Mouse (Mus musculus) neural tube, embryonic 13.5 days (tissue): Measurements from ENCODE around the gene 2310079G19Rik. TPM values are rescaled to one million over a fixed set of nuclear protein-coding genes. Genes with fewer than 3 reads are reported as not detected.

Experiments
- ATAC-seq: fragments of 200-750 bp; cut with Nextera tagmentation; 2 replicates; pipeline ENCODE4 v1.8.0; 2017; ENCODE audit warnings: low read depth, mild to moderate bottlenecking, moderate TSS enrichment, moderate library complexity
- H3K27ac ChIP-seq: fragments of 300-500 bp; sonication (generic); replicated peaks from 2 replicates; pipeline ENCODE4 v1.5.1; 2015; ENCODE audit warnings: moderate library complexity, mild to moderate bottlenecking, inconsistent platforms
- H3K27me3 ChIP-seq: fragments of 300-500 bp; sonication (generic); 2 replicates; pipeline ENCODE4 v1.6.1; 2015; ENCODE audit warnings: mild to moderate bottlenecking, inconsistent platforms
- H3K36me3 ChIP-seq: fragments of 300-500 bp; sonication (generic); 2 replicates; pipeline ENCODE4 v1.6.1; 2015; ENCODE audit warnings: mild to moderate bottlenecking, inconsistent platforms
- H3K4me1 ChIP-seq: fragments of 300-500 bp; sonication (generic); replicated peaks from 2 replicates; pipeline ENCODE4 v1.6.1; 2015; ENCODE audit warnings: inconsistent platforms
- H3K4me2 ChIP-seq: fragments of 300-500 bp; sonication (generic); 2 replicates; pipeline ENCODE4 v1.6.1; 2015; ENCODE audit warnings: inconsistent platforms, mild to moderate bottlenecking, moderate library complexity
- H3K4me3 ChIP-seq: fragments of 300-500 bp; sonication (generic); 2 replicates; pipeline ENCODE4 v1.5.1; 2015; ENCODE audit warnings: mild to moderate bottlenecking, inconsistent platforms
- H3K9ac ChIP-seq: fragments of 300-500 bp; sonication (generic); 2 replicates; pipeline ENCODE4 v1.6.1; 2015; ENCODE audit warnings: moderate library complexity, mild to moderate bottlenecking, inconsistent platforms
- H3K9me3 ChIP-seq: fragments of 300-500 bp; sonication (generic); 2 replicates; pipeline ENCODE4 v1.6.1; 2016; ENCODE audit warnings: inconsistent platforms
- WGBS: fragments of 180-500 bp; shearing (Covaris S2); methylation state at CpG from one replicate; pipeline ENCODE4 v1.1.7; 2015; 5-methylcytosine and 5-hydroxymethylcytosine counted together
- polyA plus RNA-seq: library from polyadenylated mRNA; unstranded; fragments of >200 nt; fragmentation: Nextera tagmentation; extraction: Ambion mirVana; gene quantifications from 2 replicates; pipeline ENCODE4 v1.2.1, GENCODE M21; 2015

2310079G19Rik gene
- not detected in 2 replicates for polyA plus RNA-seq

DNA sequence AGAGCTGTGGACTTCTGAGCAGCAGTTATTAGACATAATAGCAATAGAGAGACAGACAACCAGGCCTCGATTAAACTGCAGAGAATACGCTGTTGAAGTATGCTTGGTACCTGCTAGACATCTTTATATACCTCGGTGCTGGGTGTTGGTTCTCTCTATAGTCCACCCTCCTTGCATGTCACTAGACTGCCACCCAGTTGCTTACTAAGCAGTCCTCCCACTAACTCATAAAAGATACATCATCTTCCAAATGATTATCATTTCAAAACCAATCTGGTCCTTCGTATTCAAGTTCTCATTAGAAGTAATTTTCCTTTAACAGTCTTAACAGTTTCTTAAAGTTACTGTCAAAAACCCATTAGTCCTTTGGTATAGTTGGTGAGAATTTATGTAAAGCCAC is at the start of gene 2310079G19Rik:
TSS of gene 2310079G19Rik (minus strand) at position 101 of the 400 bp plus-strand sequence.
- no peak within 1 kb of the TSS for H3K9ac ChIP-seq
- no peak within 1 kb of the TSS for H3K4me2 ChIP-seq
- 90% methylated on average over 4 of the region's 4 CpGs for WGBS
- no peaks in the 10 kb centered on the region for H3K4me1 ChIP-seq
- no peaks in the 10 kb centered on the region for H3K27me3 ChIP-seq
- no peak for ATAC-seq
- H3K27ac ChIP-seq: no peak within 1 kb of the TSS
- no peak within 1 kb of the TSS for H3K4me3 ChIP-seq
- H3K36me3 ChIP-seq: no peaks in the 10 kb centered on the region
- H3K9me3 ChIP-seq: no peaks in the 10 kb centered on the region

DNA sequence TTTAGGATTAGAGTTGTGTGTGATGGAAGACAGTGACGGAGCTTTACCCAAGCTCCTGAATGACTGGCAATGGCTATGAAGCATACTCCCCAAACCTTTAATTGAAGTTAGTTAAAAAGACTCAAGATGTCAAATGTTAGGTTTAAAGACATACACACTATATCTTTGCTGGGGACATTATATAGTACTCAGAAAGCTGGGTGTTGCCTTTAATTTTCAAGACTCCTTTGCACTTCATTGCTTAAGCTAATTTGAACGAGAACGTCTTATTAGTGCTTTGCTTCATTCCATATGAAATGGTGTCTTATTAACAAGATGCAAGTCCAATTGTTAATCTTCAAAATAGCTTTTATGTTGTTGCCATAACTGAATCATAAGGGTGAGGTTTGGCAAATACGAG is 44.1 kb upstream of the 2310079G19Rik start, which contains the start of gene Krtap27-1:
TSS of gene Krtap27-1 (minus strand) at position 101 of the 400 bp plus-strand sequence.
- H3K27me3 ChIP-seq: no peaks in the 10 kb centered on the region
- ATAC-seq: no peak

DNA sequence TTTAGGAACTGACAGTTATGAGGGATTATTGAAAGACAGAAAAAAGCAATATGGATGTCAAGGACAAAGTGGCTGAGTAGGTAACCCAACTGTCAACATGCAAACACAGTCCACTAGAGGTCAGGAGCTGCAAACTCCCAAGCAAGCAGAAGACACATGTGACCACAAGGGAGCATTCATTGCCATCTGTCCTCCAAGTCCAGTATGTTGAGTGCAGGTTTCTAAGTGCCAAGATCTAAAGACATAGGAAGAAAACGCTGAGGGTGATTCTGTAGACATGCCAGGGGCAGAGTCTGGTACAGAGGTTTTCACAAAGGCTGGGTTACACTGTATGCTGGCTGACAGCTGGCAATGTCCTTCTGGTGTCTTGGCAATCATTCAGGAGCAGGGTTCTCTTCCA is 30.0 kb upstream of the 2310079G19Rik start:
- Histone ChIP-seq H3K4me3 (no peak overlapping the region), H3K4me1 (no peaks in the 10 kb centered on the region; the same call in 1 of the 2 replicates), H3K27ac (no peak overlapping the region), H3K9me3 (no peaks in the 10 kb centered on the region), H3K4me2 (no peak overlapping the region), H3K9ac (no peak overlapping the region), H3K27me3 (no peaks in the 10 kb centered on the region), H3K36me3 (no peaks in the 10 kb centered on the region)
- 54% methylated on average over 1 of the region's 1 CpGs for WGBS
- no peak for ATAC-seq

More for the DNA sequence above, 44.1 kb upstream of the 2310079G19Rik start, which contains the start of gene Krtap27-1:
- H3K27ac ChIP-seq: no peak within 1 kb of the TSS
- 93% methylated on average over 4 of the region's 4 CpGs for WGBS
- no peaks in the 10 kb centered on the region for H3K9me3 ChIP-seq
- no peak within 1 kb of the TSS for H3K9ac ChIP-seq
- H3K4me2 ChIP-seq: no peak within 1 kb of the TSS
- no peaks in the 10 kb centered on the region for H3K36me3 ChIP-seq
- no peak within 1 kb of the TSS for H3K4me3 ChIP-seq
- H3K4me1 ChIP-seq: no peaks in the 10 kb centered on the region

DNA sequence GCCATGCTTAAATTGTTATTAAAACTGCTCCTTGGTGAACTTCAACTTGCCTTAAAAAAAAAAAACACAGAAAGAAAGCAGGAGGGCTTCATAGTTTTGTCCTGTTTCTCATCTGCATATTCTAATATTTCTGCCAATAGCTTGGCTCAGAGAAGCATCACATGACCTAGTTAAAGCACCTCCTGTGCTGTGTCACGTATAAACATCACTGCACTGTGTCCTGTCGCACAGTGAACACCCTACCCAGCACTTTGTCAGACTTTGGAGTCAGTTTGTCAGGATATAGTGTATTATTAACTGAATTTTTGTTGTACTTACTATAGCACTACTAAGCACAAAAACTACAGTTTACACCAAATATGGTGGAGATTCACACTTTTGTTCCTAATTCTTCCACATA is 24.5 kb upstream of the 2310079G19Rik start:
- Histone ChIP-seq H3K27me3 (no peaks in the 10 kb centered on the region), H3K4me3 (no peak overlapping the region), H3K9me3 (no peaks in the 10 kb centered on the region), H3K27ac (no peak overlapping the region), H3K4me1 (no peaks in the 10 kb centered on the region), H3K9ac (no peak overlapping the region), H3K36me3 (no peaks in the 10 kb centered on the region), H3K4me2 (no peak overlapping the region)
- no peak for ATAC-seq
- 68% methylated on average over 2 of the region's 2 CpGs for WGBS

DNA sequence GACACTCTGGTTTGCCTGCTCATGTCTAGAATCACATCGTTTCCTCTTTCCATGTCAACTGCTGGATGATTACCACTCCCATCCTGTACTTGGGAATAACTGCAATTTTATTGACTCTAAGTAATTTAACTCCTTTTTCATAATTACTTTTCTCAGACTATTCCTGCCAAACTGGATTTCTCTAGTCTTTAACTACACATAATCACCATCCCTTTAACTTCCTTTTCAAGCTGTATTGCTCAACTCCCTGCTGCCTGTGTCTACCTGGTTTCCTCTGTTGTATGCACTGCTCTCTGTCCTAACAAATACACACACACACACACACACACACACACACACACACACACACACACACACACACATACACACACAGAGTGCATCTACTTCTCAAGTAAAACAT is 23.6 kb upstream of the 2310079G19Rik start:
- H3K4me1 ChIP-seq: no peaks in the 10 kb centered on the region
- 81% methylated on average over 1 of the region's 1 CpGs for WGBS

DNA sequence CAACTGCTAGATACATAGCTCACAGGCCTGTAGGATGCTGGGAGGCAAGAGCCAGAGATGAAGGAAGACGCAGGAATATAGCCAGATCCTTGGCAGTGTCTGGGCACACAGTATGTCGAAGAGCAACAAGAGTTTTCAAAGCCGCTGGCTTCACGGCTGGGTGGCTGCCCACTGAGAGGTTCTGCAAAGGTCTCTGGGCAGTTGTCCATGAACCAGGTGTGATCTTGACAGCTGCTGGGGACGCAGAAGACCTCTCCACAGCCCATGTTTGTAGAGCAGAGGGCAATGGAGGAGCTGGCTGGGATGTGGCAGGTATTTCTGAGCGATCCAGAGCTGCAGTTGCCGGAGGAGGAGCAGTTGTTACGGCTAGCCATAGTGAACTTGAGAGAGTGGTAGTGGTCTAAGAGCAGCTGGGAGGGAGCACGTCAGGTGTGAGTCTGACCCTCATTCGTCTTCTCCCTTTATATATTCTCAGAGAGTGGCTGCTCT is 19.9 kb upstream of the 2310079G19Rik start, which contains the start of gene Krtap26-1:
TSS of gene Krtap26-1 (minus strand) at position 439 of the 489 bp plus-strand sequence.
- no peak within 1 kb of the TSS for H3K4me2 ChIP-seq
- H3K36me3 ChIP-seq: no peaks in the 10 kb centered on the region
- H3K4me3 ChIP-seq: no peak within 1 kb of the TSS
- no peaks in the 10 kb centered on the region for H3K27me3 ChIP-seq
- H3K4me1 ChIP-seq: no peaks in the 10 kb centered on the region
- H3K9ac ChIP-seq: no peak within 1 kb of the TSS
- ATAC-seq: no peak
- WGBS: 79% methylated on average over 10 of the region's 10 CpGs
- H3K9me3 ChIP-seq: no peaks in the 10 kb centered on the region
- H3K27ac ChIP-seq: no peak within 1 kb of the TSS

More for the DNA sequence above, 23.6 kb upstream of the 2310079G19Rik start:
- Histone ChIP-seq H3K4me3 (no peak overlapping the region), H3K9ac (no peak overlapping the region), H3K27ac (no peak overlapping the region), H3K36me3 (no peaks in the 10 kb centered on the region), H3K9me3 (no peaks in the 10 kb centered on the region), H3K27me3 (no peaks in the 10 kb centered on the region), H3K4me2 (no peak overlapping the region)
- no peak for ATAC-seq

DNA sequence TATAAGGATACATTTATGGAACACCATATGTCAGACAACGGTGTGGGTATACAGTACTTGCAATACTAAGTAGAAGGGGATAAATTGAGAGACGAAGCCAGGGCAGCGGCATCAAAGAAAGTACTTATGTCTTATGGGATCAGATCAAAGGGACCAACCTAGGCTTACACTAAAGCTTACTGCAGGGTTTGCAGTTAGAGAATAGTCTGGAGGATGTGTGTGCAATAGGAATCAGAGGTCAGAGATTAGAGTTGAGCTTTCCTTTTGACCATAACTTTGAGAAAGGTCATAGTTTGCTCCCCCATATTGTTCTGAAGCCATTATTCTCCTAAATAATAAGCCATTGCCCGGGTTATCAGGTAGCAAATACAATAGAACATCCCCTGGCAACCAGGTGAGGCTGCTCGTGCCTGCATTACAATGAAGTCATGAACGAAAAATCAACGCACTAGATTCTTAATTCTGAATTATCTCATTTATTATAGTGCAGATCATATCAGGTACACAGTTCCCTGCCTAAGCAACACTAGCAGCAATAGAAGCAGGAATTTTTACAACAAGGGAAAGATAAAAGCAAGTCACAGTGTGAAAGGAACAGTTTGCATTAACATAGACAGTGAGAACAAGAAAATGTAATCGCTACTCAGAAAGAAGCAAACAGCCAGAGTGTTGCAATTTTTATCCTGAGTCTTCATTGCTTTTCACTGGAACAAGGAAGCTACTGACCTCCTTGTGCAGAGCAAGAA is 19.1 kb upstream of the 2310079G19Rik start:
- Histone ChIP-seq H3K27me3 (no peaks in the 10 kb centered on the region), H3K9ac (no peak overlapping the region), H3K27ac (no peak overlapping the region), H3K4me2 (no peak overlapping the region), H3K4me1 (no peaks in the 10 kb centered on the region), H3K4me3 (no peak overlapping the region), H3K9me3 (no peaks in the 10 kb centered on the region), H3K36me3 (no peaks in the 10 kb centered on the region)
- ATAC-seq: no peak
- WGBS: 85% methylated on average over 8 of the region's 8 CpGs

DNA sequence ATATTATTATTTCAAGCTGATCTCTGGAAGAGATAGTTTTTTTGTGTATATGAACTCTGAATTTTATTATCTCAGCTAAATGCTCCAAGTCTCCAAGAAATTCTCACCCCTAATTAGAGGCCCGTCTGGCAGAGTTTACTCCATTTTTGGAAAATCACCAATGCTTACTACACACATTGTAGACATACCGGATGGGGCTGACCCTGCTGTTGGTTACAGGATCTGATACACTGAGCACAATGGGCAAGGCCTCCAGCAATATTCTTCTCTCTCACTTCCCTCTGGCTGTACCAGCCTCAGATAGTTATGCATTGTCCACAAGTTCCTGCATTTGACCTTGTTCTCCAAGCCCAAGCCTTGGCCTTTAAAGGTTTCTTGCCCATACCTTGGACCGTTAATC is 12.6 kb upstream of the 2310079G19Rik start:
- peaks cover 4% of the 10 kb centered on the region; the same call in 1 of the 2 replicates for H3K9me3 ChIP-seq
- no peak overlapping the region for H3K4me2 ChIP-seq
- H3K4me1 ChIP-seq: peaks cover 3% of the 10 kb centered on the region
- H3K27me3 ChIP-seq: no peaks in the 10 kb centered on the region
- no peak overlapping the region for H3K9ac ChIP-seq
- no peaks in the 10 kb centered on the region for H3K36me3 ChIP-seq
- 93% methylated on average over 3 of the region's 3 CpGs for WGBS
- H3K4me3 ChIP-seq: no peak overlapping the region
- ATAC-seq: no peak
- H3K27ac ChIP-seq: no peak overlapping the region

DNA sequence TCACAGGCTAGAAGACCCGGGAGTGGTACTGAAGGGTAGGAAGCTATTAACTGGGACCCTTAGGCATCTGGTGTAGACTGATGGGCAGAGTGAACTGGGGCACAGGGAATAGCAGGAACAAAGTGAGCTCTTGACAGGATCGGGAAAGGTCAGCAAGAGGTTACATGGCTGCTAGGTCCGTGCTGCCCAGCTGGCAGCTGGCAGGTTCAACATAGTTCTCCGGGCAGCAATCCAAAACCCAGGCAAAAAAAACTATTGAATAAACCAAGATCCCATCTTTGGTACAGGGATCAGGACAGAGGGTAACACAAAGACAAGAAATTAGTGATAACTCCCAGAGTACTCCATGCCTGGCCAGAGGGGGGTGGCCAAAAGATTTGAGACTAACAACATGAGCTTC is 7.7 kb upstream of the 2310079G19Rik start:
- 45% methylated on average over 4 of the region's 4 CpGs for WGBS
- no peak overlapping the region for H3K27ac ChIP-seq
- no peaks in the 10 kb centered on the region for H3K36me3 ChIP-seq
- peaks cover 6% of the 10 kb centered on the region for H3K4me1 ChIP-seq
- no peaks in the 10 kb centered on the region for H3K9me3 ChIP-seq
- no peak overlapping the region for H3K4me2 ChIP-seq
- no peak overlapping the region for H3K4me3 ChIP-seq
- no peaks in the 10 kb centered on the region for H3K27me3 ChIP-seq
- no peak for ATAC-seq
- no peak overlapping the region for H3K9ac ChIP-seq

DNA sequence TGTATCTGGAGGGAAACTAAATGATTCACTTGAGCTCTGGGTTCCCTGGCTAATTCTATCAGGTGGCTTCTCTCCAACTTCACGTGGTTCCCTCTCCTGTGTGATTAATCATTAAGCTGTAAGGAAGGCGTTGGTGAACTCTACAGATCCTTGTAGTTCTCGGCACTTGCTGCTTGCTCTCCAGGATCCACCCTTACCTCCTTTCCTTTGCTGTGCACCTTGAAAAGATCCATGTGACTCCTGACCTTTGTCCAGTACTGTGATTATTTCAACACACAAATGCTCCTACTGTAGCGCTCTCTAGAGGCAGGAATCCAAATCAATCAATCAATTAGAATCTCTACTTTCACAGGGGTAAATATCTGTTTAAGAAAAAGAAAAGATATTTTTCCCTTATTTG is 4.0 kb upstream of the 2310079G19Rik start:
- ATAC-seq: no peak
- H3K27me3 ChIP-seq: no peaks in the 10 kb centered on the region
- H3K4me1 ChIP-seq: peaks cover 6% of the 10 kb centered on the region
- H3K4me3 ChIP-seq: no peak overlapping the region
- 69% methylated on average over 4 of the region's 4 CpGs for WGBS
- no peak overlapping the region for H3K9ac ChIP-seq
- H3K36me3 ChIP-seq: no peaks in the 10 kb centered on the region
- H3K9me3 ChIP-seq: no peaks in the 10 kb centered on the region
- no peak overlapping the region for H3K27ac ChIP-seq
- H3K4me2 ChIP-seq: no peak overlapping the region

DNA sequence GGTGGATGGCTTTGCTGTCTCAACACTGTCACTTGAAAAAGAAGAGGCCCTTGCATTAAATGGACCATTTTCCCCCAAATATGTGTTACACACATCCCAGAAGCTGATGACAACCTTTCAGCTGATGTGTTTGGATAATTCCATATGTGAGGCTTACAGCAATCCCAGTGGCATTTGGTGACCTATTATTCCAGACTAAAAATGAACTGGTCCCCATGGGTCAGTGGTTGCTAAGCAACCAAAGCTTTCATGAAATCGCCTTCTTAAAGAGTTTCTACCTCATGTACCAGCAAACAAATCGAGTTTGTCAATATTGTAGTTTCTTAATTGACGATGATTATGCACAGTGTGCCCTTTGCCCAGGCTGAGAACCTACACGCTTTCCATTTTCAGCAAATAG is 14.8 kb downstream of the 2310079G19Rik start:
- no peak for ATAC-seq
- H3K4me3 ChIP-seq: no peak overlapping the region
- H3K4me1 ChIP-seq: no peaks in the 10 kb centered on the region
- H3K4me2 ChIP-seq: no peak overlapping the region
- whole genome bisulfite sequencing: 82% methylated on average over 4 of the region's 4 CpGs
- no peak overlapping the region for H3K27ac ChIP-seq
- no peaks in the 10 kb centered on the region for H3K9me3 ChIP-seq
- no peak overlapping the region for H3K9ac ChIP-seq
- no peaks in the 10 kb centered on the region for H3K36me3 ChIP-seq
- H3K27me3 ChIP-seq: no peaks in the 10 kb centered on the region

DNA sequence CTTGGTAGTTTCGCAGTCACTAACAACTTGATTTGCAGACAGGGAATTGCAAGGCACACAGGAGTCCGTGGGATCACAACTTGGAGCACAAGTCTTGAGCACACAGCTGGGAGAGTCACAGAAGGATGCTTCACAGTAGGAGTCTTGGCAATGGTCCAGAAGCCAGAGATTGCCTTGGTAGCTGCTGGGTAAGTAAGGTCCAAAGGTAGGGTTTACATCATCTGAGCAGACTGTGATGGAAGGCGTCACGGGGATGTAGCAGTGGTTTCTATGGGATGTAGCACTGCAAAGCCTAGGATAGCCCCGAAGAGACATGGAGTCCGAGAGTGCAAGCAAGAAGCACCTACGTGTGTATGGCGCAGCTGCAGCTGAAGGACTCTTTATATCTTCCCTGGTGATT is 15.5 kb downstream of the 2310079G19Rik start, which contains the start of gene Krtap24-1:
TSS of gene Krtap24-1 (minus strand) at position 358 of the 400 bp plus-strand sequence.
- Histone ChIP-seq H3K36me3 (no peaks in the 10 kb centered on the region), H3K27ac (no peak within 1 kb of the TSS), H3K4me3 (no peak within 1 kb of the TSS), H3K27me3 (no peaks in the 10 kb centered on the region), H3K4me2 (no peak within 1 kb of the TSS), H3K9ac (no peak within 1 kb of the TSS), H3K4me1 (no peaks in the 10 kb centered on the region), H3K9me3 (no peaks in the 10 kb centered on the region)
- no peak for ATAC-seq
- WGBS: 91% methylated on average over 8 of the region's 8 CpGs
